Mouse (Mus musculus): Measurements from ENCODE around the gene Gprin1.
A peak's percentile ranks its signal among the peaks of the same experiment; 100 is the strongest.

- TF ChIP-seq CTCF (IDR thresholded peaks at IDR 0.05; ENCODE audit: insufficient read depth, low read length): no peak
- TF ChIP-seq POLR2A (IDR thresholded peaks at IDR 0.05; ENCODE audit: borderline replicate concordance, extremely low read depth, low read depth, low read length): peak; percentile 38; the same call in 1 of the 2 replicates
These were observed 62.6 kb downstream of the Gprin1 start for GRCm38 (mm10) chr13:54687096-54687495.

Measured in lung, adult 2 months (tissue).